Mouse (Mus musculus) brain, embryonic 14.5 days (tissue): Measurements from ENCODE around the gene Dnal4. TPM values are rescaled to one million over a fixed set of nuclear protein-coding genes. Genes with fewer than 3 reads are reported as not detected.

Source experiments
- DNase-seq: peaks from one replicate; pipeline ENCODE4 v3.0.0-alpha.2; 2011; ENCODE audit warnings: low read depth
- CTCF ChIP-seq: fragments of 200-500 bp; IDR thresholded peaks from 2 replicates; pipeline ENCODE4 v1.5.1; 2012; ENCODE audit warnings: inconsistent platforms, mild to moderate bottlenecking, moderate library complexity, borderline replicate concordance; ENCODE audit not compliant: insufficient read depth, insufficient read length; ENCODE audit errors: extremely low read depth
- POLR2A ChIP-seq: fragments of 200-500 bp; IDR thresholded peaks from 2 replicates; pipeline ENCODE4 v1.6.1; 2012; ENCODE audit warnings: mild to moderate bottlenecking, inconsistent platforms, borderline replicate concordance; ENCODE audit not compliant: poor library complexity, insufficient read depth, insufficient read length, severe bottlenecking; ENCODE audit errors: extremely low read depth
- polyA plus RNA-seq: library from polyadenylated mRNA; depleted of rRNA; stranded (reverse); fragments of >200 nt; gene quantifications from 2 replicates; pipeline ENCODE4 v1.2.3, GENCODE M21; 2012

Dnal4 gene
- polyA plus RNA-seq, 1 experiment: 77.6 TPM

GRCm38 (mm10) chr15:79744742-79745141 is 32.9 kb downstream of the Dnal4 start:
- DNase-seq: no peak
- TF ChIP-seq POLR2A (no peak), CTCF (no peak)

- no peak for TF ChIP-seq CTCF
- TF ChIP-seq POLR2A: no peak
- no peak for DNase-seq
Measured at GRCm38 (mm10) chr15:79744001-79744400, 33.6 kb downstream of the Dnal4 start.

- TF ChIP-seq CTCF (no peak), POLR2A (no peak; the same call in 1 of the 2 replicates)
- DNase-seq: no peak
Measured at GRCm38 (mm10) chr15:79742706-79743023, 35.0 kb downstream of the Dnal4 start.

- TF ChIP-seq POLR2A (peak; percentile 56; the same call in 1 of the 2 replicates), CTCF (no peak)
- DNase-seq: peak; percentile 97
Measured at GRCm38 (mm10) chr15:79741921-79742705, 35.5 kb downstream of the Dnal4 start, which contains the start of gene Sun2. Gene Sun2, minus strand, starts transcription at chr15:79742536.

GRCm38 (mm10) chr15:79741173-79741858 is 36.3 kb downstream of the Dnal4 start:
- DNase-seq: no peak
- TF ChIP-seq POLR2A: no peak
- TF ChIP-seq CTCF: no peak

GRCm38 (mm10) chr15:79740739-79741138 is 36.9 kb downstream of the Dnal4 start:
- DNase-seq: no peak
- no peak for TF ChIP-seq CTCF
- no peak for TF ChIP-seq POLR2A

GRCm38 (mm10) chr15:79734311-79734710 is 43.3 kb downstream of the Dnal4 start:
- no peak for TF ChIP-seq POLR2A
- no peak for TF ChIP-seq CTCF
- DNase-seq: no peak

GRCm38 (mm10) chr15:79733640-79734039 is 44.0 kb downstream of the Dnal4 start:
- no peak for DNase-seq
- TF ChIP-seq POLR2A: no peak
- TF ChIP-seq CTCF: no peak

GRCm38 (mm10) chr15:79733192-79733591 is 44.5 kb downstream of the Dnal4 start:
- TF ChIP-seq POLR2A (no peak), CTCF (no peak)

GRCm38 (mm10) chr15:79731554-79731953 is 46.1 kb downstream of the Dnal4 start:
- TF ChIP-seq CTCF (no peak), POLR2A (no peak)
- DNase-seq: no peak

More at GRCm38 (mm10) chr15:79733192-79733591, 44.5 kb downstream of the Dnal4 start:
- DNase-seq: no peak

GRCm38 (mm10) chr15:79728731-79729388 is 48.8 kb downstream of the Dnal4 start:
- TF ChIP-seq CTCF (no peak), POLR2A (no peak)
- DNase-seq: no peak

GRCm38 (mm10) chr15:79728311-79728710 is 49.3 kb downstream of the Dnal4 start:
- TF ChIP-seq POLR2A (no peak), CTCF (no peak)
- no peak for DNase-seq
